Mouse (Mus musculus) forebrain, embryonic 10.5 days (tissue): ENCODE measurements around the gene Snrk. TPM values are rescaled to one million over a fixed set of nuclear protein-coding genes. Genes with fewer than 3 reads are reported as not detected.

Source experiments
- DNase-seq: peaks from one replicate; pipeline ENCODE4 v3.0.0-alpha.2; 2017; ENCODE audit warnings: low spot score; ENCODE audit errors: extremely low spot score
- H3K27ac ChIP-seq: fragments of 300-500 bp; sonication (generic); 2 replicates; pipeline ENCODE4 v1.5.1; 2016; ENCODE audit warnings: mild to moderate bottlenecking
- H3K27me3 ChIP-seq: fragments of 300-500 bp; sonication (generic); 2 replicates; pipeline ENCODE4 v1.6.1; 2016; ENCODE audit warnings: mild to moderate bottlenecking; ENCODE audit not compliant: poor library complexity, severe bottlenecking
- H3K36me3 ChIP-seq: fragments of 300-500 bp; sonication (generic); replicated peaks from 2 replicates; pipeline ENCODE4 v1.6.1; 2016; ENCODE audit warnings: mild to moderate bottlenecking, moderate library complexity
- H3K4me1 ChIP-seq: fragments of 300-500 bp; sonication (generic); 2 replicates; pipeline ENCODE4 v1.6.1; 2016
- H3K4me3 ChIP-seq: fragments of 300-500 bp; sonication (generic); 2 replicates; pipeline ENCODE4 v1.5.1; 2016; ENCODE audit warnings: mild to moderate bottlenecking, moderate library complexity
- H3K9me3 ChIP-seq: fragments of 300-500 bp; sonication (generic); 2 replicates; pipeline ENCODE4 v1.6.1; 2016; ENCODE audit warnings: mild to moderate bottlenecking, moderate library complexity
- WGBS: fragments of 180-500 bp; shearing (Covaris S2); methylation state at CpG from one replicate; pipeline ENCODE4 v1.1.7; 2016; 5-methylcytosine and 5-hydroxymethylcytosine counted together
- polyA plus RNA-seq: library from polyadenylated mRNA; unstranded; fragments of >200 nt; fragmentation: Nextera tagmentation; extraction: Ambion mirVana; gene quantifications from 2 replicates; pipeline ENCODE4 v1.2.1, GENCODE M21; 2016

Gene Snrk
- polyA plus RNA-seq, 1 experiment from 2014 or later = 31.8 TPM

- Histone ChIP-seq H3K27ac (no peak overlapping the region), H3K36me3 (no peaks in the 10 kb centered on the region), H3K9me3 (no peaks in the 10 kb centered on the region), H3K4me3 (no peak overlapping the region), H3K27me3 (no peaks in the 10 kb centered on the region), H3K4me1 (peaks cover 21% of the 10 kb centered on the region)
- 62% methylated on average over 4 of the region's 4 CpGs for WGBS
- DNase-seq = no peak
Observed at GRCm38 (mm10) chr9:122115552-122115951, 1.5 kb upstream of the Snrk start.

GRCm38 (mm10) chr9:122116359-122116758 lies 707 bp upstream of the Snrk start:
- 64% methylated on average over 1 of the region's 1 CpGs for WGBS
- no peaks in the 10 kb centered on the region for H3K27me3 ChIP-seq
- no peaks in the 10 kb centered on the region for H3K9me3 ChIP-seq
- no peak for DNase-seq
- peaks cover 6% of the 10 kb centered on the region; the same call in 1 of the 2 replicates for H3K36me3 ChIP-seq
- H3K4me3 ChIP-seq = no peak overlapping the region
- peaks cover 20% of the 10 kb centered on the region for H3K4me1 ChIP-seq
- H3K27ac ChIP-seq = no peak overlapping the region

GRCm38 (mm10) chr9:122117692-122118529 lies 845 bp downstream of the Snrk start:
- Histone ChIP-seq H3K27ac (peak overlapping the region; percentile 93), H3K4me1 (peaks cover 20% of the 10 kb centered on the region), H3K9me3 (no peaks in the 10 kb centered on the region), H3K4me3 (peak overlapping the region; percentile 87), H3K36me3 (peaks cover 6% of the 10 kb centered on the region; the same call in 1 of the 2 replicates), H3K27me3 (no peaks in the 10 kb centered on the region)
- 5% methylated on average over 40 of the region's 40 CpGs for WGBS
- peak; percentile 30 for DNase-seq

GRCm38 (mm10) chr9:122120089-122120488 lies 3.0 kb downstream of the Snrk start:
- peak; percentile 26 for DNase-seq

GRCm38 (mm10) chr9:122122113-122122512 lies 5.0 kb downstream of the Snrk start:
- H3K27me3 ChIP-seq = no peaks in the 10 kb centered on the region
- peaks cover 25% of the 10 kb centered on the region for H3K4me1 ChIP-seq
- DNase-seq = no peak
- 92% methylated on average over 5 of the region's 5 CpGs for WGBS
- peaks cover 6% of the 10 kb centered on the region; the same call in 1 of the 2 replicates for H3K36me3 ChIP-seq
- no peaks in the 10 kb centered on the region for H3K9me3 ChIP-seq
- no peak overlapping the region for H3K4me3 ChIP-seq
- no peak overlapping the region for H3K27ac ChIP-seq

More at GRCm38 (mm10) chr9:122120089-122120488, 3.0 kb downstream of the Snrk start:
- peaks cover 20% of the 10 kb centered on the region for H3K4me1 ChIP-seq
- H3K9me3 ChIP-seq = no peaks in the 10 kb centered on the region
- H3K4me3 ChIP-seq = no peak overlapping the region
- H3K27ac ChIP-seq = no peak overlapping the region
- 45% methylated on average over 3 of the region's 3 CpGs for WGBS
- no peaks in the 10 kb centered on the region for H3K27me3 ChIP-seq
- H3K36me3 ChIP-seq = peaks cover 6% of the 10 kb centered on the region; the same call in 1 of the 2 replicates

GRCm38 (mm10) chr9:122123181-122123580 lies 6.1 kb downstream of the Snrk start:
- Histone ChIP-seq H3K9me3 (no peaks in the 10 kb centered on the region), H3K4me1 (peaks cover 24% of the 10 kb centered on the region), H3K4me3 (no peak overlapping the region), H3K36me3 (peaks cover 6% of the 10 kb centered on the region; the same call in 1 of the 2 replicates), H3K27ac (no peak overlapping the region), H3K27me3 (no peaks in the 10 kb centered on the region)
- WGBS = 83% methylated on average over 5 of the region's 5 CpGs
- no peak for DNase-seq

GRCm38 (mm10) chr9:122125723-122126290 lies 8.7 kb downstream of the Snrk start:
- peaks cover 11% of the 10 kb centered on the region for H3K4me1 ChIP-seq
- H3K9me3 ChIP-seq = no peaks in the 10 kb centered on the region
- no peak overlapping the region for H3K27ac ChIP-seq
- H3K36me3 ChIP-seq = peaks cover 5% of the 10 kb centered on the region; the same call in 1 of the 2 replicates
- no peaks in the 10 kb centered on the region for H3K27me3 ChIP-seq
- H3K4me3 ChIP-seq = no peak overlapping the region
- 53% methylated on average over 5 of the region's 5 CpGs for WGBS
- DNase-seq = no peak

GRCm38 (mm10) chr9:122126790-122127189 lies 9.7 kb downstream of the Snrk start:
- Histone ChIP-seq H3K4me1 (peaks cover 11% of the 10 kb centered on the region), H3K36me3 (no peaks in the 10 kb centered on the region), H3K9me3 (no peaks in the 10 kb centered on the region), H3K27ac (no peak overlapping the region), H3K4me3 (no peak overlapping the region), H3K27me3 (no peaks in the 10 kb centered on the region)
- DNase-seq = no peak
- WGBS = 87% methylated on average over 8 of the region's 8 CpGs

- 59% methylated on average over 3 of the region's 3 CpGs for WGBS
- H3K4me3 ChIP-seq = no peak overlapping the region
- H3K27ac ChIP-seq = no peak overlapping the region
- no peak for DNase-seq
- peaks cover 4% of the 10 kb centered on the region; the same call in 1 of the 2 replicates for H3K36me3 ChIP-seq
- no peaks in the 10 kb centered on the region for H3K9me3 ChIP-seq
- no peaks in the 10 kb centered on the region for H3K27me3 ChIP-seq
- peaks cover 11% of the 10 kb centered on the region for H3K4me1 ChIP-seq
Observed at GRCm38 (mm10) chr9:122127271-122127785, 10.3 kb downstream of the Snrk start.

GRCm38 (mm10) chr9:122128686-122129085 lies 11.6 kb downstream of the Snrk start:
- Histone ChIP-seq H3K9me3 (no peaks in the 10 kb centered on the region), H3K4me3 (no peak overlapping the region), H3K36me3 (peaks cover 4% of the 10 kb centered on the region; the same call in 1 of the 2 replicates), H3K27me3 (no peaks in the 10 kb centered on the region), H3K27ac (no peak overlapping the region), H3K4me1 (peaks cover 11% of the 10 kb centered on the region)
- WGBS = 82% methylated on average over 5 of the region's 5 CpGs
- no peak for DNase-seq

- Histone ChIP-seq H3K27ac (no peak overlapping the region), H3K4me1 (peaks cover 11% of the 10 kb centered on the region), H3K27me3 (no peaks in the 10 kb centered on the region), H3K9me3 (no peaks in the 10 kb centered on the region), H3K36me3 (peaks cover 12% of the 10 kb centered on the region), H3K4me3 (no peak overlapping the region)
- DNase-seq = no peak
- 57% methylated on average over 3 of the region's 3 CpGs for WGBS
Observed at GRCm38 (mm10) chr9:122130666-122131065, 13.6 kb downstream of the Snrk start.

GRCm38 (mm10) chr9:122132145-122132544 lies 15.1 kb downstream of the Snrk start:
- Histone ChIP-seq H3K4me3 (no peak overlapping the region), H3K4me1 (peaks cover 3% of the 10 kb centered on the region), H3K36me3 (peaks cover 23% of the 10 kb centered on the region), H3K27ac (no peak overlapping the region), H3K9me3 (no peaks in the 10 kb centered on the region), H3K27me3 (no peaks in the 10 kb centered on the region)
- 86% methylated on average over 7 of the region's 7 CpGs for WGBS
- no peak for DNase-seq
